Mouse (Mus musculus): Measurements from ENCODE around the gene Ankrd53. TPM values are rescaled to one million over a fixed set of nuclear protein-coding genes. Genes with fewer than 3 reads are reported as not detected.

Gene Ankrd53
- not detected in 2 replicates for polyA plus RNA-seq (2014; fragmentation: Nextera tagmentation; extraction: Ambion mirVana)

- H3K27me3 ChIP-seq (replicated peaks; ENCODE audit: control insufficient read depth, insufficient read depth, low read length) = peaks cover 53% of the 10 kb centered on the region
- no peak within 1 kb of the TSS for H3K9ac ChIP-seq (ENCODE audit: low read length)
- H3K27ac ChIP-seq (ENCODE audit: low read depth) = no peak within 1 kb of the TSS
- DNase-seq (ENCODE audit: low spot score) (no peak), ATAC-seq (replicated peaks; ENCODE audit: low FRiP score, low TSS enrichment, low read depth) (0 out of 2 replicates have a peak, but pooled peaks have one; percentile 2)
- no peaks in the 10 kb centered on the region for H3K36me3 ChIP-seq (ENCODE audit: control insufficient read depth, insufficient read depth, low read length)
- peak within 1 kb of the TSS; percentile 25 for H3K4me3 ChIP-seq (ENCODE audit: low read depth, low read length)
- H3K4me2 ChIP-seq (ENCODE audit: low read length) = peak within 1 kb of the TSS; percentile 56
- 28% methylated on average over 6 of the region's 6 CpGs for WGBS
- no peaks in the 10 kb centered on the region for H3K9me3 ChIP-seq (ENCODE audit: control insufficient read depth, low read length)
- peaks cover 7% of the 10 kb centered on the region; the same call in 1 of the 2 replicates for H3K4me1 ChIP-seq (replicated peaks; ENCODE audit: control insufficient read depth, insufficient read depth, low read length)
Measured at GRCm38 (mm10) chr6:83762344-83762743, at the start of gene Ankrd53. Ankrd53 (plus strand) TSS chr6:83762644.

DNA sequence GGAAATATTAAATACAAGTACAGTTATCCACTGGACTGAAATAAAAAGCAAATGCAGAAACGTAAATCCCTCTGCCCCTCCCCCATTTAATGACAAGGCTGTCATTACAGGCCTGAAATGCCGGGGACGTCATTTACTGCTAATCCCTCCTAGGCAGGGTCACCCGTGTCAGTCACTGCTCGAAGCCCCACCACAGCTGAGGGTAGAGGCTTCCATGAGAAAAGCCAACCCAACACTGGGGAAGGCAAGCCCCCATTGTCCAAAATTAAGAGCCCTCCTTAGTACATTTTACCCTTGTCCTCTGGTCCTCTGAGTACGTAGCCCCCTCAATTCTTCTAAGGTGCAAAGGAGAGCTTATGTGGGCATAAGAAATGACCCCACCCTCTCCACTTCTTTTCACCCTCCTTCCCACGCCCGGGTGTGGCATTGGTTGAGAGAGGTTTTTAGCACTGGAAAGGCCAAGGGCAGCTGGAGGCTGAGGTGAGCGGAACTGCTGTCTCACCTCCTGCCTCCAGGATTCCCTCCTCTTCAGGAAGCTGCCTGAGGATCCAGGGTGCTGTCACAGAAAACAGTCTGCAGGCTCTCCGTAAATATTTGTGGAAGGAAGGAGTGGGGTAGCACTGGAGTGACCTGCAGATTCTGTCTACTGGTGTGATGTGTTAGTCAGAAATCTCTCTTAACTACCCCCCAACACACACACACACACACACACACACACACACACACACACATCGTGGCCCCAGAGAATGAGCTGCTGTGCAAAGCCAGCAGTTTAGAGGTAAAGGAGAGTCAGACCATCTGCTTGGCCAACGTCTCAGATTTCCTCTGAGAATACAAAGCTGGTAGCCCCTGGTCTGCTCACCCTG, 48.9 kb upstream of the Ankrd53 start:
- peaks cover 7% of the 10 kb centered on the region for H3K4me1 ChIP-seq (replicated peaks; ENCODE audit: control insufficient read depth, insufficient read depth, low read length)
- no peaks in the 10 kb centered on the region for H3K36me3 ChIP-seq (ENCODE audit: control insufficient read depth, insufficient read depth, low read length)
- H3K9ac ChIP-seq (ENCODE audit: low read length) = no peak overlapping the region
- H3K9me3 ChIP-seq (ENCODE audit: control insufficient read depth, low read length) = no peaks in the 10 kb centered on the region
- no peak overlapping the region for H3K4me3 ChIP-seq (ENCODE audit: low read depth, low read length)
- 3% methylated on average over 12 of the region's 12 CpGs for WGBS
- no peak overlapping the region for H3K4me2 ChIP-seq (ENCODE audit: low read length)
- no peak overlapping the region for H3K27ac ChIP-seq (ENCODE audit: low read depth)
- no peak for ATAC-seq (replicated peaks; ENCODE audit: low FRiP score, low TSS enrichment, low read depth)
- H3K27me3 ChIP-seq (replicated peaks; ENCODE audit: control insufficient read depth, insufficient read depth, low read length) = peaks cover 100% of the 10 kb centered on the region
- DNase-seq (ENCODE audit: low spot score) = no peak

- no peaks in the 10 kb centered on the region for H3K36me3 ChIP-seq (ENCODE audit: control insufficient read depth, insufficient read depth, low read length)
- no peak overlapping the region for H3K27ac ChIP-seq (ENCODE audit: low read depth)
- no peak overlapping the region for H3K4me2 ChIP-seq (ENCODE audit: low read length)
- DNase-seq (ENCODE audit: low spot score) = no peak
- H3K4me1 ChIP-seq (replicated peaks; ENCODE audit: control insufficient read depth, insufficient read depth, low read length) = peaks cover 7% of the 10 kb centered on the region
- WGBS = 1% methylated on average over 34 of the region's 34 CpGs
- no peak overlapping the region for H3K9ac ChIP-seq (ENCODE audit: low read length)
- ATAC-seq (replicated peaks; ENCODE audit: low FRiP score, low TSS enrichment, low read depth) = no peak
- H3K27me3 ChIP-seq (replicated peaks; ENCODE audit: control insufficient read depth, insufficient read depth, low read length) = peaks cover 100% of the 10 kb centered on the region
- H3K9me3 ChIP-seq (ENCODE audit: control insufficient read depth, low read length) = no peaks in the 10 kb centered on the region
- H3K4me3 ChIP-seq (ENCODE audit: low read depth, low read length) = no peak overlapping the region
Measured at GRCm38 (mm10) chr6:83714221-83715123, 48.0 kb upstream of the Ankrd53 start.

DNA sequence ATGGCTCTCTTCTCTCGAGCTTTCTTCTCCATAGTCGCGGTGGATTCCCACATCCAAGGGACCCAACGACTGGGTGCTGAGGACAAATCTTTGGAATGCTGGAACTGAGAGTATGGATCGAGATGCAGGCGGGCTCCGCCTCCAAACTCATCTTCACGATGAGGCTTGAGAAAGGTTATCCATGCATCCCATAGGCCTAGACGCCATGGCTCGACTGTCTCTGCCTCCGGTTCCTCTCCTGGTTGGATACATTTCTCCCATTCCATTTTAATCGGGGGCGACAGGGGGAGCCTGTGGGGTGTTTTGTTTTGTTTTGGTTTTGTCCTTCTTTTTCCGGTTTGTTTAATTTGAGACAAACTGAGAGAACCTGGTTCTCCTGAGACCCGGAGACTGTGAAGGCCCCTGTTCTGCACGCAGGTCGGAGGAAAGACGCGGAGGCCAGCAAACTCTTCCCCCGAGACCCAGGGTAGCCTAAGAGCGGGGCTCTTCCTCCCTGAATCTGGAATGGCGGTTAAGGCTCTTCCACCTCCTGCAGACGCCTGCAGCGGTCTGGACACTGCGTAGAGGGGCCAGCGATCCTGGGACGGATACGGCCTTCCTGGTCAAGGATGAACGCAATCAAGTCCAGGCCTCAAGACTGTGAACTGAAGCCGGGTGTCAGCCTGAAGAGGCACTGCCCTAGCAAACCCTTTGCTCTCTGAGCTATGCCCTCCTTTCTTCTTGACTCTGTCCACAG, 46.8 kb upstream of the Ankrd53 start:
- no peak for ATAC-seq (replicated peaks; ENCODE audit: low FRiP score, low TSS enrichment, low read depth)
- no peak overlapping the region for H3K4me2 ChIP-seq (ENCODE audit: low read length)
- WGBS = 2% methylated on average over 30 of the region's 30 CpGs
- H3K4me1 ChIP-seq (replicated peaks; ENCODE audit: control insufficient read depth, insufficient read depth, low read length) = peaks cover 4% of the 10 kb centered on the region
- H3K9me3 ChIP-seq (ENCODE audit: control insufficient read depth, low read length) = no peaks in the 10 kb centered on the region
- no peaks in the 10 kb centered on the region for H3K36me3 ChIP-seq (ENCODE audit: control insufficient read depth, insufficient read depth, low read length)
- H3K4me3 ChIP-seq (ENCODE audit: low read depth, low read length) = no peak overlapping the region
- H3K9ac ChIP-seq (ENCODE audit: low read length) = no peak overlapping the region
- H3K27ac ChIP-seq (ENCODE audit: low read depth) = no peak overlapping the region
- DNase-seq (ENCODE audit: low spot score) = peak; percentile 78
- H3K27me3 ChIP-seq (replicated peaks; ENCODE audit: control insufficient read depth, insufficient read depth, low read length) = peaks cover 100% of the 10 kb centered on the region

GRCm38 (mm10) chr6:83717026-83717425, 45.4 kb upstream of the Ankrd53 start:
- Histone ChIP-seq H3K27me3 (replicated peaks; ENCODE audit: control insufficient read depth, insufficient read depth, low read length) (peaks cover 100% of the 10 kb centered on the region), H3K9me3 (ENCODE audit: control insufficient read depth, low read length) (no peaks in the 10 kb centered on the region), H3K4me3 (ENCODE audit: low read depth, low read length) (no peak overlapping the region), H3K36me3 (ENCODE audit: control insufficient read depth, insufficient read depth, low read length) (no peaks in the 10 kb centered on the region), H3K27ac (ENCODE audit: low read depth) (no peak overlapping the region), H3K4me1 (replicated peaks; ENCODE audit: control insufficient read depth, insufficient read depth, low read length) (no peaks in the 10 kb centered on the region), H3K4me2 (ENCODE audit: low read length) (no peak overlapping the region), H3K9ac (ENCODE audit: low read length) (no peak overlapping the region)
- ATAC-seq (replicated peaks; ENCODE audit: low FRiP score, low TSS enrichment, low read depth) (no peak), DNase-seq (ENCODE audit: low spot score) (peak; percentile 69)
- 2% methylated on average over 8 of the region's 8 CpGs for WGBS

GRCm38 (mm10) chr6:83722526-83722925, 39.9 kb upstream of the Ankrd53 start:
- no peak overlapping the region for H3K9ac ChIP-seq (ENCODE audit: low read length)
- WGBS = 10% methylated on average over 6 of the region's 6 CpGs
- DNase-seq (ENCODE audit: low spot score) (no peak), ATAC-seq (replicated peaks; ENCODE audit: low FRiP score, low TSS enrichment, low read depth) (no peak)
- peaks cover 58% of the 10 kb centered on the region for H3K27me3 ChIP-seq (replicated peaks; ENCODE audit: control insufficient read depth, insufficient read depth, low read length)
- H3K4me2 ChIP-seq (ENCODE audit: low read length) = no peak overlapping the region
- H3K36me3 ChIP-seq (ENCODE audit: control insufficient read depth, insufficient read depth, low read length) = no peaks in the 10 kb centered on the region
- H3K27ac ChIP-seq (ENCODE audit: low read depth) = no peak overlapping the region
- no peaks in the 10 kb centered on the region for H3K4me1 ChIP-seq (replicated peaks; ENCODE audit: control insufficient read depth, insufficient read depth, low read length)
- H3K9me3 ChIP-seq (ENCODE audit: control insufficient read depth, low read length) = no peaks in the 10 kb centered on the region
- H3K4me3 ChIP-seq (ENCODE audit: low read depth, low read length) = no peak overlapping the region

DNA sequence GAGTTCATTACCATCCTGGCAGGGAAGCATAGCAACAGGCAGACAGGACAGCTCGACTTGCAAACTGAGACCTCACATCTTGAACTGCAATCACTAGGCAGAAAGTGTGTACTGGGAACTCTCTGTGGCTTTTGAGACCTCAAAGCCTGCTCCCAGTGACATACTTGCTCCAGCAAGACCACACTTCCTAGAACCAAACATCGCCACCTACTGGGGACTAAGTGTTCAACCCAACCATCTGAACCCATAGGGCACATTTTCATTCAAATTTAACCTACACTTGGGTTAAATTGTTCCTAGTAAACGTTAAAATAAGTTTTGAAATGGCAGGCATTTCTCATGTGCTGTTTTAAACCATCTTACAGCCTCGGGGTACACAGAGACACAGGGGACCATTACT, 35.3 kb upstream of the Ankrd53 start:
- no peak for DNase-seq (ENCODE audit: low spot score)
- peaks cover 14% of the 10 kb centered on the region for H3K27me3 ChIP-seq (replicated peaks; ENCODE audit: control insufficient read depth, insufficient read depth, low read length)
- H3K4me3 ChIP-seq (ENCODE audit: low read depth, low read length) = no peak overlapping the region
- H3K36me3 ChIP-seq (ENCODE audit: control insufficient read depth, insufficient read depth, low read length) = no peaks in the 10 kb centered on the region
- no peak overlapping the region for H3K9ac ChIP-seq (ENCODE audit: low read length)
- 45% methylated on average over 4 of the region's 4 CpGs for WGBS
- no peaks in the 10 kb centered on the region for H3K9me3 ChIP-seq (ENCODE audit: control insufficient read depth, low read length)
- H3K27ac ChIP-seq (ENCODE audit: low read depth) = no peak overlapping the region
- H3K4me2 ChIP-seq (ENCODE audit: low read length) = no peak overlapping the region
- ATAC-seq (replicated peaks; ENCODE audit: low FRiP score, low TSS enrichment, low read depth) = no peak
- H3K4me1 ChIP-seq (replicated peaks; ENCODE audit: control insufficient read depth, insufficient read depth, low read length) = no peaks in the 10 kb centered on the region

- Histone ChIP-seq H3K27me3 (replicated peaks; ENCODE audit: control insufficient read depth, insufficient read depth, low read length) (0 out of 2 replicates have a peak, but pooled peaks cover 8% of the 10 kb centered on the region), H3K9me3 (ENCODE audit: control insufficient read depth, low read length) (no peaks in the 10 kb centered on the region)
Measured at GRCm38 (mm10) chr6:83728488-83728887, 34.0 kb upstream of the Ankrd53 start.

More at GRCm38 (mm10) chr6:83728488-83728887, 34.0 kb upstream of the Ankrd53 start:
- no peaks in the 10 kb centered on the region for H3K36me3 ChIP-seq (ENCODE audit: control insufficient read depth, insufficient read depth, low read length)
- no peaks in the 10 kb centered on the region for H3K4me1 ChIP-seq (replicated peaks; ENCODE audit: control insufficient read depth, insufficient read depth, low read length)
- H3K27ac ChIP-seq (ENCODE audit: low read depth) = no peak overlapping the region
- 89% methylated on average over 3 of the region's 3 CpGs for WGBS
- no peak overlapping the region for H3K4me2 ChIP-seq (ENCODE audit: low read length)
- no peak for ATAC-seq (replicated peaks; ENCODE audit: low FRiP score, low TSS enrichment, low read depth)
- no peak overlapping the region for H3K4me3 ChIP-seq (ENCODE audit: low read depth, low read length)
- H3K9ac ChIP-seq (ENCODE audit: low read length) = no peak overlapping the region
- DNase-seq (ENCODE audit: low spot score) = peak; percentile 73
